Mouse (Mus musculus): Measurements from ENCODE around the gene Rora.
A peak's percentile ranks its signal among the peaks of the same experiment; 100 is the strongest.

Gene Rora

DNA sequence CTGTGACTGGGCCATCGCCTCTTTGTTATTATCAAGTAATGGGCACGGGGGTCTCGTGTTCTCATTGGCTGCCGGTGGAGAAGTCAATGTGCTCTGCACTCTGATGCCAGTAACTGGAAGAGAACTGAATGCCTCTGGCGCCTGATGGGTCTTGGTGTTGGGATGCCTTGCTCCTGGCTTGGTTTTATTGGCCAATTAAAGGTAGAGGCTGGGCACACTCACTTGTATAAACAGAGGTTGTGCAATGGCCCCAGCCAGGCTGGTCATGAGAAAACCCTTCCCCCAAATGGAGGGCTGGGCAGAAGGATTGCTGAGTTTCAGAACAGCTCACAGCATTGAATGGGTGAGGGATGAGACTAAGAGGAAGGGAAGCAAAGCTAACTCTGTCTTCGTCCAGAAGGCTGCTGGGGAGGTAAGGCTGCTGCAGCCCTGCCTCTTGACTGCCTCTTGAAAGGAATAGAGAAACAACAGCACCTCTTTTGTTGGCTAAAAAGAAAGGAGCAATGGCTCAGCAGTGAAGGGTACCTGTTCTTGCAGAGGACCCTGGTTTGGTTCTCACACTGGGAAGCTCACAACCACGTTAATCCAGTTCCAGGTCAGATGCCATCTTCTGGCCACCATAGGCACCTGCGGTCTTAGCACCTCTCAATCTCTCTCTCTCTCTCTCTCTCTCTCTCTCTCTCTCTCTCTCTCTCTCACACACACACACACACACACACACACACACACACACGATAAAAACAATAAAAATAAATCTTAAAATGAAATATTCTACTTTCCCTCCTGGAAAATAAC lies 653.3 kb downstream of the Rora start:
- DNase-seq (ENCODE audit: low spot score in 2 of 2) = no peak

DNA sequence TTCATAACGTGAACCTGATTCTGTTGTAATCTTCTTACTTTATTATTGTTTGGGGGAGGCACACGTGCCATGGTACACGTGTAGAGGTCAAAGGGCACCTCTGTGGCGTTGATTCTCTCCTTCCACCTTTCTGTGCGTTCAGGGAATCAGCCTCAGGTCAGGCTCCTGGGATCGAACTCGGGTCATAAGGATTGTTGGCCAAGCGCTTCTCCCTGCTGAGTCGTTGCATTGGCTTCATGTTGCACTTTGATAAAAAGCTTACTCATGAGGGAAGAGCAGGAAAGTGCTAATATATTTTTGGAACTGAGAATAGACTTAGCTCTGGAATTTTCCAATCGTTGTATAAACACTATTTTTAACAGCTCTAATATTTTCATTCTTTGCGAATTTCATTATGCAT lies 654.4 kb downstream of the Rora start:
- DNase-seq (ENCODE audit: low spot score in 2 of 2) = no peak

DNA sequence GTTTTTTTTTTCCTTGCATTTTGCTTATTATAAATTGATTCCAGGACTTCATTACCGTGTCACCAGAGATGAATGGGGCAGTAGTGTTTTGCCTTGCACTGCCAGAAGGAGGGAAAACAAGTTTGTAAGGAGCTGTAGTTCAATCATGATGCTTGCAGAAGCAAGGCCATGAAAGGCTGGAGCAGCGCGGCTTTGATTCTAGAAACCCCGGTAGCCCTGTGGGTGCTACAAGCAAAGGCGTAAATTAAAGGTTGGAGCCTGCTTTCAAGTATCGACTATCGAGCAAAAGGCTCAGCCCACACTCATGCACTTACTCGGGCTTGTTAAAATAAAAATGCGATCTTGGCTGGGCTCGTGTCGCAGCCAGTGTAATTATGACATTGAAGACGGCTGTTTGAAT lies 656.9 kb downstream of the Rora start:
- peak; percentile 16 to 21 for DNase-seq (ENCODE audit: low spot score in 2 of 2)

DNA sequence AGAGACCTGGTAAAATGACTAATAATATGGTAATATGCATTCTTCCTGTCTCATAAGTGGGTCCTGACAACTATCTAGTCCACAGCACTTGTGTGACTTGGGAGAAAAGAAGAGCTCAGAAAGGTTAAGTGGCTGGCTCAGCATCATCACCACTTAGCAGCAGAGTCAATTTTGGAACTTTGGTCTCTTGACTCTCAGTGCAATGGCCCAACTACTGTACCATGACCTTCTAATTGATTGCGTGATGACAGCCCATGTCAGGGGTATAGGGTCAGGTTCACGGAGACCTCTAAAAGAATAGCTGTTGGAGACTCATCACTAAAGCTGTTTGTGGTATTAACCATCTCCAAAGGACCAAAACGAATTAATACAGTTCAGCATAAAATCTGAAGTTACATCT lies 659.7 kb downstream of the Rora start:
- DNase-seq (ENCODE audit: low spot score in 2 of 2) = no peak

DNA sequence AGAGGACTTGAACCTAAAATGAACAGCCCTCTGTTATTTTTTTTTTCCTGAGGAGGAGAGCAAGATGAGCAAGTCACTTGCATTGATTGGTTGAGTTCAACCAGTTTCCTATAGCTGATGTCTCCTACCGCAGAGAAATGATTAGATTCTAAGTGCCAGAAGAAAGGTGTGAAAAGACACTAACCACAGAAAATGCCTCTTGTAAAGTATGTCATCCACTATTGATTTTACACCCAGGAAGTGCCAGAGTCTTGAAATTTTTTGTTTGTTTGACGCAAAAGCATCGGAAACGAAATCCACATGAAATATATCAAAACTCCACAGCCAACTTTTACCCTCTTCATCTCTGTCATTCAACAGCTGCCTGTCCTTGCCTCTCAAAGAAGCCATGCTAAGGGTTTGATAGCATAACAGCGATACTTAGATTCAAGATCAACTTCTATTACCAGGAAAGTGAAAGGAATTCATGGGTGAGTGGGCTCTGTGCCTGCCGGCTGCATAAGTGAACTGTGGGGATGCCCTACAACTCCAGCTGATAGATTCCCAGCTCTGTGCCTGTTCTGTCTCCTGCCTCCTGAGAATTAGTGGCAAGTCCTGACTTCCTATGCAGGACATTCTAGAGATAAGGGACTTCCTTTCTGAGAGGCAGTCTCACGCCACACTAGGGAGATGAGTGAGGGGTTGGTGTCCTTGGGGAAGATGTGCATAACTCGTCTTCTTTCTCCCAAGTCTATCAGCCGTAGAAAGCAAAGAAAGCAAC lies 661.0 kb downstream of the Rora start:
- no peak for DNase-seq (ENCODE audit: low spot score in 2 of 2)

DNA sequence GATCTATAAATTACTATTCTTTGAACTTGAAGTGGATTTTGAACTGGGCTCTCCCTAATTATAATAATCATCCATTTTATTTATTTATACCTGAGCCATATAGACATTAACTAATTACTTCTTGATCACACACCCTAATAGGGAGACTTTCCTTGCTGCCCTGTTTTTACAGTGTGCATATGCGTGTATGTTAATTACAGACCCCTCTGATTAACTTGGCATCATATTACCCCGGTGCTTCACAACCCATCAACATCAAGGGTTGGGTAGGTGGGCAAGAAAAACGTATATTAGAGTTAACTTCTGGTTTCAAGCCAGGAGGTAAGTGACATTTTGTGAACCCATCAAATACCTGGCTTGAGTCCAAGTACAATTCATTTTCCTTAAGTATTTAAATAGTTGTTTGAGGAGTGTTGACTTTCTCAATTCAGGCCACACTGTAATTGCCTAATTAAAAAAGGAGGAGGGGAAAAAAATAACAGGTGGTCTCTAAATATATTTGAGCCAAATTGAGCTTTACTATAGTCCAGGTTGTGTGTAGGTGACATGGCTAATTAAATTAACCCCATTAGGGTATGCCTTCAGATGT lies 664.0 kb downstream of the Rora start:
- no peak for DNase-seq (ENCODE audit: low spot score in 2 of 2)

DNA sequence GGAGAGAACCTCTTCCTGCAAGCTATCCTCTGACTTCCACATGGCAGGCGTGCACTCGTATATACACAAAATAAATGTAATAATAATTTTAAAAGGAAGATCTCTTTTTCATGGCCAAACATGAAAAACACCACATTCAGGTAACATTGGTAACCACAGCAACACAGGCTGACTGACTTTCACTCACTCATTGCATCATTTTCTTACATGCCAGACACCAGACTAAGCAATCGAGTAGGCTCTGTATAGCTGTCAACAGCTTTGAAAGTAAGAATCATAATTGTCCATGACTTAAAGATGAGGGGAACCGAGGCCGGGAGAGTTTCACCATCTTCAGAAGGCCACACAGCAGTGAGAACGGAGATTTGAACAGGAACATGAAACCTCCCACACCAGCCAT lies 665.8 kb downstream of the Rora start:
- no peak for DNase-seq (ENCODE audit: low spot score in 2 of 2)

DNA sequence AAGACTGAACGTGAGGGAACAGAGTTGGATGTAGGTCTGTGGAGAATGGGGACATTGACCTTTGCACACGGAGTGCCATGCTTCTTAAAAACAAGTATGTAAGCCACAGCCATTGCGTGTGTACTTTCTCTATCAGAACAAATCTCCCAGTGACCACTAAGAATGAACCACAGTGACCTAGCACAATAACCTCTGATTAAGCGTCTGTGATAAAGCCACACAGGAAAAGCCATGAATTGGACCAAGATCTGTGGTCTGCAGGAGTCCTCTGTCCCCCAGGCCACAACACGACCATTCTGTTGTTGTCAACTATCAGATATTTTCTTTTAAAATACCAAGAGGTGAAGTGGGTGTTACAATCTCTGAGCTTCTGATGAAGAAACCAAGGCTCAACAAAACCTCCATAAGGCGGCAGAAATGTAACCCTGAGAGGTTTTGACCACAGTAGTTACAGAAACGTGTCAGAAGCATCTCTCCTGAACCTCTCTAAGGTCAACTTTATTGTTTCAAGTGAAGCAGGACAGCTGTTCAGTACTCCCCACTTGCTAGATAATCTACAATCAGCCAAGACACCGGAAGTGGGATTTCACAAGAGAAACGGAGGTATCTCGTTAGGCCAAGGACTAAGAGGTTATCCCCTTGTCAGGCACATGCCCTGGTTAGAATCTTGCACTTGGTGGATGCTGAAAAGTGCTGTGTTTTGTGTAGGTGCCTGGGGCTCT lies 666.5 kb downstream of the Rora start:
- no peak for DNase-seq (ENCODE audit: low spot score in 2 of 2)

DNA sequence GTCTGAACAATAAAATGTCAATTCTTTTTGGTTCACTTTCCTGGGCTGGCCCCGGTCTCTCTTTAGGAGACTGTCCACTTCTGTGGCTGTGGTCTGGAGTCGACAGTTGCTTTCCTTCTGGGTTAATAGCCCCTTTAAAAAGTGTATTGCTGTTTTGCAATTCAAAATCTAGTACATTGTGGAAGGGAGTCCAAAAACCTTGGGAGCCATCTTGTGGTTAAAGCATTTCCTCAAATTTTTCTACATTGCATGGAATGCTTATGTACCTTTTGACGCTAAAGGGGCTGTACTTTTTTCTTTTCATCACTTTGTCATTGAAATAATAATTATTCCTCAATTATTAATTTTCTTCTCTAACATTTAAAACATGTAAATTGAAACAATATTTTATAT lies 667.0 kb downstream of the Rora start:
- no peak for DNase-seq (ENCODE audit: low spot score in 2 of 2)

DNA sequence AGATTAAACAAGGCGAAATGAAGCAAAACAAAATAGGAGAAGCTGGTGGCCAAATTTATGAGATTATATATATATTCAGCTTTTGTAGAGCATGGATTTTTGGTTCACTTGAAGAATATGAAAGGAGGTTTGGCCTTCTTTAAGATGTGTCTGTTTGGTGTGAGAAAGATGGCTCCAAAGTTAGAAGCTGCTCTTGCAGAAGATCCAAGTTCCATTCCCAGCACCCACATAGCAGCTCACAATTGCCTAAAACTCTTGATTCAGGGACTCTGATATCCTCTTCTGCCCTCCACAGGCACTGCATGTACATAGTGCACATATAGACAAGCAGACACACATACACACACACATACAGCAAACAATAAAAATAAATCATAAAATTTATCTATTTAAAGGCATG lies 668.4 kb downstream of the Rora start:
- no peak for DNase-seq (ENCODE audit: low spot score in 2 of 2)

DNA sequence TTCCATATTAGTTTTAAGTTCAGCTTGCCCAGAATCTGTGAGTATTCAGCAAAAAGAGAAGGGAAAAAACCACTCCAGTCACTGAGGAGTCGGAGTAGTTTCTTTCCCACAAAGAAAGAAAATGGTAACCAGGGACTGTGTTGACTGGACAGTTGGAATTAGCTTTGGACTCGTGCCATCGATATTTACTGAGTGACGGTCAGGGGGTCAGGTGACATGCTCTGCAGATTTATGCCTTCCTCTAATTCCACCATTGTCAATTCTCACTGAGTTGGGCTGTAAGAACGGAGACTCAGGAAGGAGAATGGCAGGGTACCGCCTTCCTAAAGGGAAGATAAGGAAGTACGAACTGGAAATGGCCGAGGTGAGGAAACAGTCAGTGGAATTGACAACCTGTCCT lies 670.2 kb downstream of the Rora start:
- no peak for DNase-seq (ENCODE audit: low spot score in 2 of 2)

DNA sequence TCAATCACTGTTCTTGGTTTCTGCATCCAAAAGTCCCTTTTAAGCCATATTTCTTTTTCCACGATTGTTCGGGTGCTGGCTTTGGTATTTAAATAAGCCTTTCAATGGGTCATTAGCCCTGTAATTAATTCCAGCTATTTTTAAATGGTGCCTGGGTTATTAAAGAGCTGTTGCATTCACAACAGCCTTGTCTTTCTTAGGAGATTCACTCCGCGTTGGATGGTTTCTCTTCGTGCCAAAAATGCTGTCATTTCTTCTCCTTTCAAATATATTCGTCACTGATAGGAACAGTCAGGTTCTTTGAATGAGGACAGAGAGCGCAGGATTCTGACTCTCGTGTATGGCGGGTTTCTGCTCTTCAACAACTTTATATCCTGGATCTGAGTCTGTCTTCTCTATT lies 673.5 kb downstream of the Rora start:
- DNase-seq (ENCODE audit: low spot score in 2 of 2) = no peak

DNA sequence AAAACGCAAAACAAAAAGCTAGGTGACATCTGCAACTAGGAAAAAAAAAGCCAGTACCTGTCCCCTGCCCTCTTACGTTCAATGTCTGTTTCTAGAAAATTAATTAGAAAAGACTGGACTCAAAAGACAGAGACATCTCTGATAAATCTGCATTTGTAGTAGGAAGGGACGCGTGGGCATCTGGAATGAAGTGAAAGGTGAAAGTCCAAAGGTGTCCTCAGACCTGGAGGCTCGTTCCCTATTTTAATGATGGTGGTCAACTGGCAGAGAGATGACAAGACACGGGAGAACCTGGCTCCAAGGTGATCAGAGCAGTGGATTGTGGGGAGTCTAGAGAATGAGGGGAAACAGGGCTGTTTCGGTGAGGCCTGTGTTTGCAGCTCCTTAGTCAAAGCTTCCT lies 674.0 kb downstream of the Rora start:
- no peak for DNase-seq (ENCODE audit: low spot score in 2 of 2)

DNA sequence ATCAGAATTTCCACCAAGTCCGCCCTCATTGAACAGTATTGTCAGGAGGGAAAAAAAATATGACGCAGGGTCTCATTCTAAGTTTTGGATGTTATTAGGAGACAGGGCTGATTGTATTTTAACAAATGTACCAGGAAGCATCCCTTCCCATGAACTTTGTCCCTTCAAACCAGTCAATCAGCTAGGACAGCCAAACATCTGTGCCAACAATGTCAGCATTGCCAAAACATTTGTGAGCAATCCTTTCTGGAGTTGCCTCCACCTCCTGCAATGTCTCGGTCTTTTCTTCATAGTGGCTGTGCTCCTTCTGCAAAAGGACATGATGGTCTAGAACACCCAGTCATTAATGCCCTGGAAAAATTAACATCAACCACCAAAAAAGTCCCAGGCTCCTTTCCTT lies 678.2 kb downstream of the Rora start:
- no peak for DNase-seq (ENCODE audit: low spot score in 2 of 2)

DNA sequence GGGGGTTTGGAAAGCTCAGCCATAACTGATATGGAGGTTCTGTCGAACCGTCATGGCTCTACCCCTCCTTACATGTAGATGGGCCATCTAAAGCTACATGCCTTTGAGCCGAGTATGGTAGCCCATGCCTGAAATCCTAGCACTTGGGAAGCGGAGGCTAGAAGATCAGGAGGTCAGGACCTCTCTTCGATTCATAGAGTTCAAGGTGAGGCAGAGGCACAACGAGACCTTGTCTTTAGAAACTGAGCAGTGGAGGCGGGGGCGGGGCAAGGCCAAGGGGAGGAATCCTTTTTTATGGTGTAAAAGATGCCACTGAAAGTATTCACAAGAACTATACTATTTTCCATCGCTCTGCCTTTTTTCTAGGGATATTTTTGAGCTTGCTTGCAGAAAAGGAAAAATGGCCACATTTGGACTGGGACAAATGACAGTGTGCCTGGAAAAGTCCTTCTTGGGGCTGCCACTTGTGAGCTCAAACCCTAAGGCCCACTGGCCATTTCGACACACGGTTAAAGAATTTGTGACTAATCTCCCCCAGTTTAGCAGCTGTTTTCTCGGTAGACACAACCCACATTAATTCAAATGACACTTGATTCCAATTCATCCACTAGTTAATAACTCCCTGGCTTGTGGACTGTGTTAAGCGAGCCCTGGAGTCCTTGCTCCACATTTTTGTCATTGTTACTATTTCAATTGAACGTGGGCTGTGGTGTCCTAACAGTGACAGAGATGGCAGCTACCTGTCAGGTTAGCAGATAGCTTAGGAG lies 679.4 kb downstream of the Rora start:
- DNase-seq (ENCODE audit: low spot score in 2 of 2) = no peak

DNA sequence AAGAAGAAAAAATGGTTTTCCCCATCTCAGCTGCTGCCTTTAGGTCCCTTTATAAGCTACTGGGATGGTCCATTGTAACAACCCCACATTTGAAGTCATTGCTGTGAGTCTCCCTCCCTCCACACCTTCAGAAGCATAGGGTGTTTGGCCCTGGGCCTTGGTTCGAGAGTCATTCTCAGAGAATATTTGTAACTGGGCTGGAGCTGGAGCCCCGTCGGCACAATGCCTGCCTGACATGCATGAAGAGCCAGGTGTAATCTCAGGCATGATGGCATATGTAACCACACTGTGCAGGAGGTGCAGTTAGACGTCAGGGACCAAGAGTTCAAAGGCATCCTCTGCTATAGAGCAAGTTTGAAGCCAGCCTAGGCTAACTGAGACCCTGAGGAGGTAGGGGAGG lies 680.1 kb downstream of the Rora start:
- DNase-seq (ENCODE audit: low spot score in 2 of 2) = no peak

DNA sequence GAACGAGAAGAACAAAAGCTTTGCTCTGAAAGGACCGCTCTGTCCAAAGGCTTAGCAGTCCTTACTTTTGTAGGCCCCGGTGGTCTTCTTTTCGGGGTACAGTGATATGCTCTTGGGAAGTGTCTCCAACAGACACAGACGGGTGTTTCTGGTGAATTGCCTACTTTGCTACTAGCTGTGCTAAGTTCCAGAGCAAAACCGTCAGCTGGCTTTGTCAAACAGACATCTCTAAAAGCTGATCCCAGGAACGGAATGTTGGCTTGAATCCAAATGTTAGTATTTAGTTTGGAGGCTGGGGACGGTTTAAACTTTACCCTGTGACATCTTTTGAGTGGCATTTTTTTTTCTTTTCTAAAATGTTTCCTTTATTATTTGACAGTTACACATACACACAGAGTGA lies 680.5 kb downstream of the Rora start:
- DNase-seq (ENCODE audit: low spot score in 2 of 2) = no peak

DNA sequence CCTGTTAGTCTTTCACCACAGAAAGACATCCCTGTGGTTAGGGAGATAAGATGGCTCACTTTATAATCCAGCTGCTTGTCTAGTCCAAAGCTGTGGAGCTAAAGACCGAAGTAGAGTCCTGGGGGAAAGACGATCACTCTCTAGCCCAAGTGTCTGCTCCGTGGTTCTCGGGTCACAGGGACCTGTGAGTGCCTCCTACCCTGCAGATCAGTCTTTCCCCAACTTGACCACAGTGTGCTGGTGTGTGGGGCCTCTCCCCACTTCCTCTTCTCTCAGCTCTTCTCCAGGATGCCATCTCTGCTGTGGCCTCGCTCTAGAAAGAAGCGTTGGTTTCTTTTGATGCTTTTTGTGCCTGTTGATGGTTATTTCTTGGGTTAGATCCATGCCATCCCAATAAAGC lies 682.5 kb downstream of the Rora start:
- no peak for DNase-seq (ENCODE audit: low spot score in 2 of 2)

DNA sequence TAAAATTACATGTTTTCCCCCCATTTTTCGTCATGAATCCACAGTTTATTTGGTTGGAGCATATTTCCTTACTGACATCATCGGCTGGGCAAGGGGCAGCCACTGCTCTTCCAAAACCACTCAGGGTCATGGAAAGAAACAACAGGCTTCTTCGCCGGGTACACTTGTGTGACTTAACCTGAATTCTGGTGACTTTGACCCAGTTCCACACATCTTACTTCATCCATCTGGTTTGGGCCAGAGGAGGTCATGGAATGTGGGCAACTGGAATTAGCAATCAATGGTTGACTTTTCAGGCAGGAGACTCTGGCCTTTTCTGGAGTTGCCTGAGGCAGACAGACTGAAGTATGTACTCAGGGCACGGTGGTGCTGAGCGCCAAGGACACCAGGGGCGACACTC lies 685.6 kb downstream of the Rora start:
- no peak for DNase-seq (ENCODE audit: low spot score in 2 of 2)

DNA sequence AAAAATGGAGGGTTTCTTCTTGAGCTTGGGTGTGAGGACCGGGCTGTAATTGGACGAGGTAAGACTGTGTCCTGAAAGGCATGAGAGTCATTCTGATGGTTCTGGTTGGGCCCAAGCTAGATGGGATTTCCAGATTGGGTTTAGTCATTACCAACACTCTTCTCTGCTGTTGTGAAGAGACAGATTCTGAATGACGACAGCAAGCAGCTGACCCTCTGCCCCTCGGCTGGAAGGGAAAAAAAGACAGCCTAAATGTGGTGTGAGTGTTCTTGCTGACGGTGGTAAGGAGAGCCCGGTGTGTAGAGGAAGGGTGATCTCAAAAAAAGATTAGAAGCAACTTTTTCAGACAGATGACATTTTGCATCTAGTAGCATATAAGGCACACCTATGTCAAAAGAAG lies 686.2 kb downstream of the Rora start:
- no peak for DNase-seq (ENCODE audit: low spot score in 2 of 2)

DNA sequence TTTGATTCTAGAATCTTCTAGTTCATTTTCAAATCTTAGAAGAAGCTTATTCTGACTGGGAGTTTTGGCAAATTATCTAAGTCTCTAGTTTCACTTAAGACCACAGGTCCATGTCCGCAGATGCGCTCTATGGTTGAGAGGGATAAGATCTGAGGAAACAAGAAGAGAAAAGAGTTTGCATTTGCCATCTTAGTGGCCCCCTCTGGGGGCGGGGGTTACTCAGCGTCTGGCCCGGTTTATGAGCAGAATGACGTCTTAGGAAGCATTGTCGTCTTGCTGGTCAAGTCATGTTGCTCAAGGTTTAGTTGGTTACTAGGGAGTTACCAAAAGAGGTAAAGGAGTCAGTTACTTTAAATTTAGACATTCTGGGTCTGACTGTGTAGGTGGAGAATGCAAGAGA lies 686.8 kb downstream of the Rora start:
- DNase-seq (ENCODE audit: low spot score in 2 of 2) = no peak

DNA sequence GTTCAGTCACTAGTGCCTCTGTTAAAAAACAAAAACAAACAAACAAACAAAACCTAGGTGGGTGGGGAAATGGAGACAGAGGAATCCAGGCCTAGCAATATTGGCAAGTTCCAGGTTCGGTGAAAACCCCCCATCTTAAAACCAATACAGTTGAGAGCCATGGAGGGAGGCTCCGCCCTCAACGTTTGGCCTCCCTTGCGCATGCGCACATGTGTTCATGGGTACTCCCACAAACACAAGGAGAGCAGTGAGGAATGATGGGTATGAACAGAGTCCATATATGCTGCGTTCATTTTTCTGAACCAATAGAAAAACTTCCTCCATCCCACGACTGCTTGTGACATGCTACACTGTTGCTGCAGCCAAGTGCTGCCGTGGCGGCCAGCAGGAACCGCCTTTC lies 690.3 kb downstream of the Rora start:
- DNase-seq (ENCODE audit: low spot score in 2 of 2) = no peak
